Mouse (Mus musculus): ENCODE data around the gene Myom1. TPM values are rescaled to one million over a fixed set of nuclear protein-coding genes. Genes with fewer than 3 reads are reported as not detected.

The Myom1 gene
- polyA plus RNA-seq, 1 experiment from 2014 or later = 4.7 TPM

DNA sequence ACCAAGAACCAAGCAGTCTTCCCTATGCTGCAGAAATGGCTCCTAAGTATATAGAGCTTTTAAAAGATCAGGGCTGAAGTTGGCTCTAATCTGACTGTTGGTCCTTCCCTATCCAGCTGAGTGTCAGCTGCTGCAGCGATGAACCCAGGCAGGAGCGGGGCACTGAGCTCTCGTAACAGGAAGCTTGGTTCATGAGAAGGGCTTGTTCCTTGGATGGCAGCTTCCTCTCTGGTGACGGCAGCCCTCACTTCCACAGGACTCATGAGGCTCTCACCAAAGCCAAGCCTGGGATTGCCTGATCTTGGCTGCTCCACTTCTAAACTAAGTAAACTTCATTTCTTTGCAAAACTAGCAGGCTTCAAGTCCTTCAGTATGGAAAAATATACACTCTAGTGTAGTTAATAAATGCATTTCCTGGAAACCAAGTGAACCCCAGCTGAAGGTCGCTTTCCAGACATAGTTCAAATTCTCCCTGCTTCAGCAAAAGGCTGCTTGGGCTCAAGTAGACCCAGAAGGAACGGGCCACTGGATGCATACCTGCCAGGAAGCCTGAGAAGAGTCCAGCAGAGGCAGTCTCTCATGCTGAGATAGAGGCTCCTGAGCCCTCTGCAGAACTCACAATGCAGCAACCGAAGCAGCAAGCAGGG is 125.2 kb downstream of the Myom1 start:
- H3K9ac ChIP-seq (ENCODE audit: low read length) = no peak overlapping the region
- no peaks in the 10 kb centered on the region for H3K27me3 ChIP-seq (ENCODE audit: control insufficient read depth, insufficient read depth, low read length)
- 77% methylated on average over 7 of the region's 7 CpGs for WGBS
- no peaks in the 10 kb centered on the region for H3K36me3 ChIP-seq (ENCODE audit: control insufficient read depth, insufficient read depth, low read length)
- ATAC-seq (ENCODE audit: insufficient number of reproducible peaks, low FRiP score, low TSS enrichment, low read depth) = no peak
- H3K27ac ChIP-seq (replicated peaks; ENCODE audit: low read depth, low read length) = no peak overlapping the region
- peak; percentile 18 for DNase-seq (ENCODE audit: low spot score)
- no peak overlapping the region for H3K4me3 ChIP-seq (ENCODE audit: low read depth, low read length)
- no peaks in the 10 kb centered on the region for H3K9me3 ChIP-seq (ENCODE audit: control insufficient read depth, low read length)
- peaks cover 8% of the 10 kb centered on the region; the same call in 1 of the 2 replicates for H3K4me1 ChIP-seq (ENCODE audit: control insufficient read depth, insufficient read depth, low read length)
- H3K4me2 ChIP-seq (ENCODE audit: low read depth, severe bottlenecking) = no peak overlapping the region

GRCm38 (mm10) chr17:71129489-71130261 is 127.2 kb downstream of the Myom1 start:
- Histone ChIP-seq H3K27ac (replicated peaks; ENCODE audit: low read depth, low read length) (no peak overlapping the region), H3K9me3 (ENCODE audit: control insufficient read depth, low read length) (no peaks in the 10 kb centered on the region), H3K4me1 (ENCODE audit: control insufficient read depth, insufficient read depth, low read length) (peaks cover 8% of the 10 kb centered on the region; the same call in 1 of the 2 replicates), H3K36me3 (ENCODE audit: control insufficient read depth, insufficient read depth, low read length) (no peaks in the 10 kb centered on the region), H3K4me3 (ENCODE audit: low read depth, low read length) (no peak overlapping the region), H3K9ac (ENCODE audit: low read length) (no peak overlapping the region), H3K27me3 (ENCODE audit: control insufficient read depth, insufficient read depth, low read length) (no peaks in the 10 kb centered on the region), H3K4me2 (ENCODE audit: low read depth, severe bottlenecking) (no peak overlapping the region)
- DNase-seq (ENCODE audit: low spot score) (peak; percentile 21), ATAC-seq (ENCODE audit: insufficient number of reproducible peaks, low FRiP score, low TSS enrichment, low read depth) (no peak)
- WGBS = 77% methylated on average over 9 of the region's 9 CpGs

DNA sequence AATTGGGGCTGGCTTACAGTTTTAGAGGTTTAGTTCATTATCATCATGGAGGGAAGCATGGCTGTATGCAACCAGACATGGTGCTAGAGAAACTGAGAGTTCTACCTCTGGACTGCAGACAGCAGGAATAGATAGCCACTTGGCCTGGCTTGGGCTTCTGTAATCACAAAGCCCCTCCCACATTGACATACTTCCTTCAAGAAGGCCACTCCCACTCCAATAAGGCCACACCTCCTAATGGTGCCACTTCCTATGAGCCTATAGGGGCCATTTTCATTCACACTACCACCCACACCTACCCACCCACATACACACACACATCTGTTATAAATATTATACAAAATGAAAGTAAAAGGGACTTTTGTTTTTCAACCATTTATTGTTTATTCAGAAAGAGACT is 129.8 kb downstream of the Myom1 start:
- no peaks in the 10 kb centered on the region for H3K36me3 ChIP-seq (ENCODE audit: control insufficient read depth, insufficient read depth, low read length)
- DNase-seq (ENCODE audit: low spot score) (peak; percentile 17), ATAC-seq (ENCODE audit: insufficient number of reproducible peaks, low FRiP score, low TSS enrichment, low read depth) (no peak)
- no peak overlapping the region for H3K4me3 ChIP-seq (ENCODE audit: low read depth, low read length)
- H3K27ac ChIP-seq (replicated peaks; ENCODE audit: low read depth, low read length) = no peak overlapping the region
- no peak overlapping the region for H3K4me2 ChIP-seq (ENCODE audit: low read depth, severe bottlenecking)
- H3K9ac ChIP-seq (ENCODE audit: low read length) = no peak overlapping the region
- H3K9me3 ChIP-seq (ENCODE audit: control insufficient read depth, low read length) = no peaks in the 10 kb centered on the region
- H3K4me1 ChIP-seq (ENCODE audit: control insufficient read depth, insufficient read depth, low read length) = peaks cover 15% of the 10 kb centered on the region
- no peaks in the 10 kb centered on the region for H3K27me3 ChIP-seq (ENCODE audit: control insufficient read depth, insufficient read depth, low read length)

DNA sequence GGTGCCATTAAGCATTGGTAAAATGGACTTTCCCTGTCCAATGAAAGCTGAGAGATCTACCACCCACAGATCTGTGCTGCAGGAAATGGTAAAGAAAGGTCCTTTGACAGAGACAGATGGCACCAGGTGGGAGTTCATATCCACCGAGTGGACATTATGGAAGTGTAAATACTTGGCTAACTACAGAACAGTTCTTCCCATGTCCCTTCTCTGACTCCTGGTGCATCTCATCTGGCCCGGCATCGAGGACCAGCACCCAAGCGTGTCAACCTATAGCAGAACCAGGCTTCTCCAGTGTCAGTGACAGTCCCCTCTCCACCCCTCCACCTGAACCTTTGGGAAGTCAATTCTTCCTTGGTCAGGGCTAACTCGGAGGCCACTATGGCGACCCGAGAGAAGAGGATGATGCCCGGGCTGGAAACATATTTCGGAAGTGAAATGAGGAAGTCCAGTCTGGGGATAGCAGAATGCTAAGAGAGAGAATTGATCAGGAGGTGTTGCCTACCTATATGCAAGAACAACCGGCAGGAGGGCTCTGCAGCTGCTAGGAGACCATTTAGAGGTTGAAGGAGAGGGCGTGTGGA is 130.5 kb downstream of the Myom1 start:
- ATAC-seq (ENCODE audit: insufficient number of reproducible peaks, low FRiP score, low TSS enrichment, low read depth) = no peak
- H3K4me1 ChIP-seq (ENCODE audit: control insufficient read depth, insufficient read depth, low read length) = peaks cover 15% of the 10 kb centered on the region
- no peaks in the 10 kb centered on the region for H3K9me3 ChIP-seq (ENCODE audit: control insufficient read depth, low read length)

GRCm38 (mm10) chr17:71134441-71134955 is 132.1 kb downstream of the Myom1 start:
- DNase-seq (ENCODE audit: low spot score) = peak; percentile 15
- Histone ChIP-seq H3K4me1 (ENCODE audit: control insufficient read depth, insufficient read depth, low read length) (peaks cover 15% of the 10 kb centered on the region), H3K27me3 (ENCODE audit: control insufficient read depth, insufficient read depth, low read length) (no peaks in the 10 kb centered on the region), H3K36me3 (ENCODE audit: control insufficient read depth, insufficient read depth, low read length) (no peaks in the 10 kb centered on the region), H3K9me3 (ENCODE audit: control insufficient read depth, low read length) (no peaks in the 10 kb centered on the region), H3K27ac (replicated peaks; ENCODE audit: low read depth, low read length) (no peak overlapping the region), H3K9ac (ENCODE audit: low read length) (no peak overlapping the region), H3K4me3 (ENCODE audit: low read depth, low read length) (no peak overlapping the region), H3K4me2 (ENCODE audit: low read depth, severe bottlenecking) (no peak overlapping the region)
- 89% methylated on average over 3 of the region's 3 CpGs for WGBS
- no peak for ATAC-seq (ENCODE audit: insufficient number of reproducible peaks, low FRiP score, low TSS enrichment, low read depth)

More for the DNA sequence above, 130.5 kb downstream of the Myom1 start:
- Histone ChIP-seq H3K4me3 (ENCODE audit: low read depth, low read length) (no peak overlapping the region), H3K4me2 (ENCODE audit: low read depth, severe bottlenecking) (no peak overlapping the region), H3K36me3 (ENCODE audit: control insufficient read depth, insufficient read depth, low read length) (no peaks in the 10 kb centered on the region), H3K27ac (replicated peaks; ENCODE audit: low read depth, low read length) (no peak overlapping the region), H3K27me3 (ENCODE audit: control insufficient read depth, insufficient read depth, low read length) (no peaks in the 10 kb centered on the region), H3K9ac (ENCODE audit: low read length) (no peak overlapping the region)
- peak; percentile 15 for DNase-seq (ENCODE audit: low spot score)
- WGBS = 91% methylated on average over 11 of the region's 11 CpGs

DNA sequence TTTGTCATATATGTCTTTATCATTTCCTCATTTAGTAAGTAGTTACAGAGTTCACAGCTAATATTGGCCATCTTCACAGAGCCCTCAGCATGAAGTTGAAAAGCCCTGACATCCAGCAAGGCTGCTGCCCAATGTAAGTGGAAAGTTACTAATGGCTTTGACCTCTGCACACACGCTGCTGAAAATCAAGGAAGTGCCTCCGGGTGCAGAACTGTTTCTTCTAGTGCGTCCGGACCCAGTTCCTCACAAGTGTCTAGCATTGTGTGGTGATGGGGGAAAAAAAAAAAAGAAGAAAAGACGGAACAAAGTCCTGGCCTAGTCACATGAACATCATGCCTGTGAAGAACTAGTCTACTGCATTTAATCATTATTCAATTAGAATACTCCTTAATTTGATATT is 132.7 kb downstream of the Myom1 start:
- Histone ChIP-seq H3K4me3 (ENCODE audit: low read depth, low read length) (no peak overlapping the region), H3K4me1 (ENCODE audit: control insufficient read depth, insufficient read depth, low read length) (peaks cover 12% of the 10 kb centered on the region), H3K36me3 (ENCODE audit: control insufficient read depth, insufficient read depth, low read length) (no peaks in the 10 kb centered on the region), H3K27me3 (ENCODE audit: control insufficient read depth, insufficient read depth, low read length) (no peaks in the 10 kb centered on the region), H3K27ac (replicated peaks; ENCODE audit: low read depth, low read length) (no peak overlapping the region), H3K9ac (ENCODE audit: low read length) (no peak overlapping the region), H3K9me3 (ENCODE audit: control insufficient read depth, low read length) (no peaks in the 10 kb centered on the region), H3K4me2 (ENCODE audit: low read depth, severe bottlenecking) (no peak overlapping the region)
- ATAC-seq (ENCODE audit: insufficient number of reproducible peaks, low FRiP score, low TSS enrichment, low read depth) (no peak), DNase-seq (ENCODE audit: low spot score) (peak; percentile 20)
- WGBS = 16% methylated on average over 5 of the region's 5 CpGs

GRCm38 (mm10) chr17:71135866-71136265 is 133.4 kb downstream of the Myom1 start:
- no peak overlapping the region for H3K4me2 ChIP-seq (ENCODE audit: low read depth, severe bottlenecking)
- H3K9ac ChIP-seq (ENCODE audit: low read length) = no peak overlapping the region
- no peak overlapping the region for H3K4me3 ChIP-seq (ENCODE audit: low read depth, low read length)
- no peak for ATAC-seq (ENCODE audit: insufficient number of reproducible peaks, low FRiP score, low TSS enrichment, low read depth)
- no peak overlapping the region for H3K27ac ChIP-seq (replicated peaks; ENCODE audit: low read depth, low read length)
- peak; percentile 18 for DNase-seq (ENCODE audit: low spot score)
- no peaks in the 10 kb centered on the region for H3K9me3 ChIP-seq (ENCODE audit: control insufficient read depth, low read length)
- no peaks in the 10 kb centered on the region for H3K27me3 ChIP-seq (ENCODE audit: control insufficient read depth, insufficient read depth, low read length)
- H3K36me3 ChIP-seq (ENCODE audit: control insufficient read depth, insufficient read depth, low read length) = no peaks in the 10 kb centered on the region
- peaks cover 10% of the 10 kb centered on the region for H3K4me1 ChIP-seq (ENCODE audit: control insufficient read depth, insufficient read depth, low read length)
- WGBS = 79% methylated on average over 5 of the region's 5 CpGs

DNA sequence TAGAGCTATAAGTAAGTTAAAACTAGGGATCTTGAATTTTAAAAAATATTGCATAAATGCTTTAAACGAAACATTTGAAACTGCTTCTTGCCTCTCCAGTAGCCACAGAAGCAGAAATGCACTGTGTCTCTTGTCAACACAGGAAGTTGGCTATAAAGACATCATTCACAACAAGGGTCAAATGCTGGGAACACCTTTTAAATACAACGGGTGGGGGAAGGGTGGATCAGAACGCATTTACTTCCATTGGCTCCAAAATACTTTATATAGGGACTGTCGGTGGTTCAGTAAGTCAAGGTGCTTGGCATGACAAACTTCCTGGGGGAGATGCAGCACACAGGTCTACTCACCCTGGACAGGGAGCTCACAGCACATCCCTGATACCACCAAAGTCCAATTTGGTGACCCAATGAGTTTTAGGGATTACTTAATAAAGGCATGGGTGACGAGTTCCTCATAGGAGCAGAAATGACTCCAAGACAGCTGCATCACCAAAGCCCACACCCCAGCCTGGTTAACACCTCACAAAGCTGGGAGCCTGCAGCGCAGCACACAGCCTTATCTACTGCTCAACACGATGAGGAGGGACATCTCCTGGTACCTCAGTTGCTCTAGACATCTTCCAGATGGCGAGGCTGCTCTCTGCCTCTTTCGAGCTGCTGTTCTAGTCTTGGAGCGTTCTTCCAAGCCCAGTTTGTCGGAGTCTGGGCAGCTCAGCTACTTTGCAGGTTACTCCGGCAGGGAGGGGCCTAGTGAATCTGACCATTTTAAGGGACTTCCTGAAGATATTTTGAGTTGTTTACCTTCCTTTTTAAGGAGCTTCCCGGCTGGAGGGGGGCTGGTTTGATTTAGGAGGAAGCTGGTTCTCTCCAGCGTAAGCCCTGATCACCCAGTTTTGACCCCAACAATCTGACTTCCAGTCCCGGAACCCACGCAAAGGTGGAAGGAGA is 134.2 kb downstream of the Myom1 start:
- no peak overlapping the region for H3K27ac ChIP-seq (replicated peaks; ENCODE audit: low read depth, low read length)
- H3K27me3 ChIP-seq (ENCODE audit: control insufficient read depth, insufficient read depth, low read length) = no peaks in the 10 kb centered on the region
- no peak overlapping the region for H3K4me3 ChIP-seq (ENCODE audit: low read depth, low read length)
- no peak overlapping the region for H3K9ac ChIP-seq (ENCODE audit: low read length)
- H3K4me2 ChIP-seq (ENCODE audit: low read depth, severe bottlenecking) = no peak overlapping the region
- no peaks in the 10 kb centered on the region for H3K36me3 ChIP-seq (ENCODE audit: control insufficient read depth, insufficient read depth, low read length)
- WGBS = 49% methylated on average over 16 of the region's 16 CpGs
- DNase-seq (ENCODE audit: low spot score) (peak; percentile 26), ATAC-seq (ENCODE audit: insufficient number of reproducible peaks, low FRiP score, low TSS enrichment, low read depth) (no peak)
- peaks cover 10% of the 10 kb centered on the region for H3K4me1 ChIP-seq (ENCODE audit: control insufficient read depth, insufficient read depth, low read length)
- H3K9me3 ChIP-seq (ENCODE audit: control insufficient read depth, low read length) = no peaks in the 10 kb centered on the region

Data from limb, embryonic 11.5 days (tissue).